Mouse (Mus musculus) liver (tissue): ENCODE results near the gene Nlrp9a.
"Not testable (repeated sequence)": the region's sequence is repeated elsewhere in the genome, so short reads cannot be mapped to it uniquely, and the experiment has no call there.

Experiments used
- DNase-seq: peaks from one replicate; pipeline ENCODE4 v3.0.0-alpha.2; 2020; ENCODE audit warnings: mixed read lengths

Nlrp9a gene

GRCm38 (mm10) chr7:26534723-26535122, at the start of gene Nlrp9a:
Gene Nlrp9a, plus strand, starts transcription at chr7:26535023.
- DNase-seq: not testable (repeated sequence)

GRCm38 (mm10) chr7:26489514-26489913, 45.3 kb upstream of the Nlrp9a start:
- not testable (repeated sequence) for DNase-seq

- DNase-seq: no peak
Observed at GRCm38 (mm10) chr7:26589077-26589476, 54.3 kb downstream of the Nlrp9a start.

GRCm38 (mm10) chr7:26589774-26590173, 55.0 kb downstream of the Nlrp9a start:
- no peak for DNase-seq

- not testable (repeated sequence) for DNase-seq
Observed at GRCm38 (mm10) chr7:26618364-26618763, 83.5 kb downstream of the Nlrp9a start, which contains the start of gene Vmn1r185. Gene Vmn1r185, minus strand, starts transcription at chr7:26618464.
